Mouse (Mus musculus): ENCODE results near the gene Numb.
A peak's percentile ranks its signal among the peaks of the same experiment; 100 is the strongest.
"Not testable (repeated sequence)": the region's sequence is repeated elsewhere in the genome, so short reads cannot be mapped to it uniquely, and the experiment has no call there.

The Numb gene

DNA sequence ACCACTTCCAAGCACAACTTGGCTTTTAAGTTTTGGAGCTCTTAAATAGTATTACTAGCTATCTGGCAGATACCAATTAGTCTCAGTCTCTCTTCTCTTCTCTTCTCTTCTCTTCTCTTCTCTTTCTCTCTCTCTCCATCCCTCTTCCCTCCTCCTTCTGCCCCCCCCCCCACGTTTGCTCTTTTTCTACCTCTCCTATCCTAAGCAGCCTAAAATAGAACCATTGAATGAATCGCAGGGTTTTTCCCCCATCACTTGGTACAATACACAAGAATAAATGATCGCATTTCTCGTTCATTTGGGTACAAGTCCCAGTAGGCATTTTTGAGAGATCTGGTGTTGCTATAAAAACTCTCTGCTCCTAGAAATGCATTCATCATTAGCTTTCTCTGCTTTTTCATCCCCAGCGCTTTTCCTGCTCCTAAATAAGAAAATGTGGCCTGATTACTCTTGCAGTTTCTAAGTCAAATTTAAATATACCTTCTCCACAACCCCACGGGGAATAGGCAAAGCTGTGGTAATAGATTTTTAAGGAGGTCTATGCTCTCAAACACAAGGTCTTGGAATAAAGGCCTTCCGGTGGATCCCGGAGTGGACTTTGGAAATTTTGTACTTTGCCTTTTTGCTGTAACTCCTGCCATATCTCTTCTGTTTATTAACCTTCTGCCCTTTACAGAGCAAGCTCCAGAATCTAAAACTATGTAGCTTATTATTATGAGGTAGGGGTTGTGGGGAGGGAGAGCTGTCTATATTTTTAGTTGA lies 1.2 kb upstream of the Numb start:
- no peak for DNase-seq (ENCODE audit: low spot score in 2 of 2)

DNA sequence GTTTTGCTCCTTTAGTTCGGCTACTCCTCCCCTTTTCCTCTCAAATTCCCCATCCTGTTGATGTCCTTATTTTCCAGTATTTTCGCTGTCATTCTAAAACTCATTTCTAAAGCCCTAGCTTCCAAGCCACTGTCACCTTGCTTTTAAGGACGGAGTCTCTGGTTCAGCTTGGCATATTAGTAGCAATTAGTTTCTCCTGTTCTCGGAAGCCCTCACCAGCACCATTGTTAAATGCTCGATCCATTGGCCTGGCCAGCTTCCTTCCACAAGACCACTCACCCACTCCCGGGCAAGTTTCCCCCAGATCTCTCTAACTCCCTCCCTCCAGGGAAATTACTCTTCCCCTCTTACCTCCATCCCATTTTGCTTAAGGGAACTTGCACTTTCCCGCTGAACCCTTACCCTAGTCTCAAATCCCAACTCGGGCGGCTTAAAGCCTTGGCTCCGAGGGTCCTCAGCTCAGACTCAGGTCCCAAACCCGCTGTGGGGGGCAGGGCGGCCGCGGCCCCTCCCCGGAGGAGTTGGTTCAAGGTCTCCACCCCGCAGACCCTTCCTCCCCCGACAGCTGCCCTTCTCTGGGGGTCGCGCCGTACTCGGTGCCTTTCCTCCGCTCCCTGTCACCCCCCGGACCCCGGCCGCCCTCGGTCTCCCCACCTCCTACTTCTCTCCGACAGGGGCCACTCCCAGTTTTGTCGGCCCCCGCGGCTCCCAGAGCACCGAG lies 853 bp downstream of the Numb start:
- no peak for DNase-seq (ENCODE audit: low spot score in 2 of 2)

DNA sequence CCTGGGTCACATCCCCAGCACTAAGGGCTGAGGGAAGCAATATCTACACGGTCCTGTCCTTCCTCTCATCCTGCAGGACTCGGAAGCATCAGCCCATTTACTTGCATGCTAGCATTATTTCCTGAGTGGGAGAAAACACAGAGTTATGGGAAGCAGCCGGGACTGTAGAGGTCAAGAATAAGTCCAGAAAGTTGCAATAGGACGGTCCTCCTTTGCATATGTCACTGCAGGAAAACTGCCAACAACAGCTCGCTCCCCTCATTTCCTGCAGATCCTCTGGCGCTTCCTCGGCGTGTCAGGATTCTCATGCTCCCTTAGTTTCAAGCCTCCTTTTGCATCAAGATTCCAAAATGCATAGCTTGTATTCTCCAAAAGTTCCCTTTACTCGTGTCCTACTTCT lies 4.8 kb downstream of the Numb start:
- DNase-seq (ENCODE audit: low spot score in 2 of 2), result no peak

DNA sequence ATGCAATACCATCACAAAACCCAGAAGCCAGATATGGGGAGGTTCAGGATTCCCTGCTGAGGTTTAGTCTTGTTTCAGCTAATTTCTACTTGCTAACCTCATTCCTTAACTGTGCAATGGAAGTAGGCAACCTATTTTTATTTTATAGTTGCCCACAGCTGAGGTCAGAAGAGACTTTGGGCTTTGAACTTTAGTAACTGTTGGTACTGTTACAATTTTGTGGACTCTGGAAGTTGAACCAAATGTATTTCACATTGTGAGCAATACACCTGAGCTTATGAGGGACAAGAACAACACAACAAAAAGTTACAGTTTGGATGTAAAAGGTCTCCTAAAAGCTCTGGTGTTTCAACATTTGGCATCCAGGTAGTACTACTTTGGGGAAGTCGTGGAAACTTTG lies 6.9 kb downstream of the Numb start:
- no peak for DNase-seq (ENCODE audit: low spot score in 2 of 2)

DNA sequence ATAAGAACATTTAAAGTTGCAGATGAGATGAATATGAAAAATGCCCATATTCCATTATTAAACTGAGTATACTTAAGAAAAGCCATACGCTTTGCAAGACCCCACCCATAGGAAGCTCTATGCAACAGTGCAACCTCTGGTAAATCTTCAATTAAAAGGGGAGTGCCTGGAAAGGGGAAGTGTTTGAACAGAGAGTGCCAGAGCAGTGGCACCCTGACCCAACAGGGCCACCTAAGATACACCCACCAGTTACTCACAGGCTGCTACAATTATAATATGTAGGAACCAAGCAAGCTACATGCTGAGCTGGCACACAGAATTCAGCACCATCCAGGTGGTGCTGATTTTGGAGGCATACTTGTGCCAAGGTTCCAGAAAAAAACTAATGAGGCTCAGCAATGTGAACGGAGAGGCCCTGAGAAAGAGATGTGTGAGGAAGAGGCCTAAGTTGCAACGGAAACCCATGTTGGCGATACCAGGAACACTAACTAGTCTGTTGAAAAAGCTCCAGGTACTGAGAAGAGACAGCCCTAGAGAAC lies 7.5 kb downstream of the Numb start:
- DNase-seq (ENCODE audit: low spot score in 2 of 2), result no peak

DNA sequence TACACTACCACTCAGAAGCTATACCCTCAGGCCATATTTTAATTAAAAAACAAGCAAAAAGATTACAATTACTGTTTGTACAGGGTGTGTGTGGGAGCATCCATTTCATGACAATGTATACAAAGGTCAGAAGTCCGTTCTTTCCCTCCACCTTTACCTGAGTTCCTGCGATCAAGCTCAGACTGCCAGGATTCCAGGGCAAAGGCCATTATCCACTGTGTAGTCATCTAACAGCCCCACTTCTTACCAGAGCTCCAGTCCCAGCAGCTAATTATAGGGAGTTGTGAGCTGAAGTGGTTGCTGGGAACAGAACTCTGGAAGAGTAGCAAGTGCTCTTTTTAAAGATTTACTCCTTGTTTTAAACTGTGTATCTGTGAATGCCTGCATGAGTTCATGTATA lies 11.3 kb downstream of the Numb start:
- DNase-seq (ENCODE audit: low spot score in 2 of 2), result no peak

DNA sequence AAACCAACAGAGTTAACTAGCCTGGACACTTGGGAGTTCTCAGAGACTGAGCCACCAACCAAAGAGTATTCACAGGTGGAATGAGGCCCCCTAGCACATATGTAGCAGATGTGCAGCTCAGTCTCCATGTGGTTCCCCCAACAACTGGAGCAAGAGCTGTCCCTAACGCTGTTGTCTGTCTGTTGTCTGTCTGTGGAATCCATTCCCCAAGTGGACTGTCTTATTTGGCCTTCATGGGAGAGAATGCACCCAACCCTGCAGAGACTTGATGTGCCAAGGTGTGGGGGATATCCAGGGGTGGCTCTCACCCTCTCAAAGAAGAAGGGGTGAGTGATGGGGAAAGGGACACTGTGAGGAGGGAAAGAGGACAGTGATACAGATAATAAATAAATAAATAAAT lies 28.8 kb downstream of the Numb start:
- no peak for DNase-seq (ENCODE audit: low spot score in 2 of 2)

DNA sequence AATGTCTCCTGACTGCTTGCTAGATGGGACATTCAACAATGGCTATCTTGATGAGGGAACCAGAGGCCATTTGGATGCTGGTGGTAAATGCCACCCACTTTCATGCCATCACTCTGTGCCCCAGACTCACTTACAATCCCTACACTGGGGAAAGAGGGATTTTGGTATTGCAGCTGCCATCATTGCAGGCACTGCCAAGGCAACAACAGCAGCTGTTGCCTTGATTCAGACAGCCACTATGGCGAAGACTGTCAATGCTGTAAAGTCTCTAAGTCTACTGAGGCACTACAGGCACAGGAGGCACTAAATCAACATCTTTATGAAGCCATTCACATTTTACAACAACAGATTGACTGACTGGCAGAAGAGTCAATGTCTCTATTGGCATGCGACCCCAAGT lies 30.5 kb downstream of the Numb start:
- no peak for DNase-seq (ENCODE audit: low spot score in 2 of 2)

- no peak for DNase-seq (ENCODE audit: low spot score in 2 of 2)
Measured at GRCm38 (mm10) chr12:83889128-83889527, 32.6 kb downstream of the Numb start.

GRCm38 (mm10) chr12:83885516-83886285 lies 36.0 kb downstream of the Numb start:
- DNase-seq (ENCODE audit: low spot score in 2 of 2), result no peak

GRCm38 (mm10) chr12:83885065-83885464 lies 36.7 kb downstream of the Numb start:
- not testable (repeated sequence) for DNase-seq (ENCODE audit: low spot score in 2 of 2)

GRCm38 (mm10) chr12:83882503-83882902 lies 39.2 kb downstream of the Numb start:
- DNase-seq (ENCODE audit: low spot score in 2 of 2), result no peak

GRCm38 (mm10) chr12:83882088-83882487 lies 39.6 kb downstream of the Numb start:
- no peak for DNase-seq (ENCODE audit: low spot score in 2 of 2)

DNA sequence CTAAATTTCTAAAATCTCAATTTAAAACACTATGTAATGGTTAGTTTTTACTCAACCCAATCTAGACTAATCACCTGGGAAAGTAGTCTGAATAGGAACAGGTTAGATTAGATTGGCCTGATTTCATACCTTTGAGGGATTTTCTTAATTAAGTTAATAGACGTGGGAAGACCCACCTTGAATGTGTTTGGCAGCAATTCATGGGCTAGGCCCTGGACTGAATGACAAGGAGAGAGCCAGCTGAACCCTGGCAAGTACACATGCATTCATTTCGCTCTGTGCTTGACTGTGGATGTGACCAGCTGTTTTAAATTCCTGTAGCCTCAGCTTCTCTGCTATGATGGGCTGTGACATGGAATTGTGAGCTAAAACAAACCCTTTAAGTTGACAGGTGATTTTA lies 40.8 kb downstream of the Numb start:
- DNase-seq (ENCODE audit: low spot score in 2 of 2), result no peak

DNA sequence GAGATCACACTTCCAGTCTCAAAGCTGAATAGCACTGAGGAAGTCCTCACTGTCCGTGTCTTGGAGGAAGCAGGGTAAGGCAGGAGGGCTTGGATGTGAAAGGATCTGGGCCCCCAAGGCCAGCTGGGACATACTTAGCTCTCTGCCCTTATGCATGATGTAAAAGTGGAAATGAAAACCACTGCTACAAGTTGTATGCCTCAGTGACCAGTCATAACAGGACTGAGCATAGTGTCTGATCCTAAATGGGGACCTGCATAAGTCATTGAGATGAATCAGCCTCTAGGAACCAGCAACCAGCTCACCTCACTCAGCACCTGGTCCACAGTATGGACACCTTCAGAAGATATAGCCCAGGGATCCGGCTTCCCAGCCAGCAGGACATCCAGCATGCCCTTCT lies 46.6 kb downstream of the Numb start:
- no peak for DNase-seq (ENCODE audit: low spot score in 2 of 2)

DNA sequence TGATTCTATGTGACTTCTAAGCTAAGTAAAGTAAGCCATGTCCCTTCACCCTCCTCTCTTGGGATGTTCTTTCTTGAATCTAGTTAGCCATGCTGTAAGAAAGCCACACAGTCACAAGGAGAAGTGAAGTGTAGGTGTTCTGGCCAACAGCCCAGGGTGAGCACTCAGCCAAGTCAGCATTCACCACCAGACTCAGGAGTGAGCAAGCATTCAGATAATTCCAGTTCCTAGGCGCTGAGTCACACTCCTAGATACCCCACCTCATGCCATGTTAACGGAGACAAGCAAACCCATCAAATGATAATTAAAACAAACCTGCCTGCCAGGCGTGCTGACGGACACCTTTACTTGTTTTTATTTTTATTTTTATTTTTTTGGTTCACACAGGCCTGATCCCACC lies 47.1 kb downstream of the Numb start:
- DNase-seq (ENCODE audit: low spot score in 2 of 2), result peak; percentile 55 to 68

DNA sequence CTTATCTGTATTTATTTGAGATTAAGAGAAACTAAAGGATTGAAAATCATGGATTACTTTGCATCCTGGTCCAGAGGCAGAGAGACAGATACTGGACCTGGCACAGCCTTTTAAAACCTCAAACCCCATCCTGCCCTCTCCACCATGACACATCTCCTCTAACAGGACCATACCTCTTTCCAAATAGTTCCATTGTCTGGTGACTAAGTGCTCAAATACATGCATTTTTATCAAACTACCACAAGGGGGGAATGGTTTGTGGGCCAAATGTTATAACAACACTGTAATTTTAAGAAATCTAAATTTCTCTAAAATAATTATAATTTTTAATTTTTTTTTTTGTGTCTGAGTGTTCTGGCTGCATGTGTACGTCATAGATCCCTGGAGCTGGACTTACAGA lies 57.2 kb downstream of the Numb start:
- no peak for DNase-seq (ENCODE audit: low spot score in 2 of 2)

GRCm38 (mm10) chr12:83861880-83862279 lies 59.9 kb downstream of the Numb start:
- DNase-seq (ENCODE audit: low spot score in 2 of 2), result no peak

DNA sequence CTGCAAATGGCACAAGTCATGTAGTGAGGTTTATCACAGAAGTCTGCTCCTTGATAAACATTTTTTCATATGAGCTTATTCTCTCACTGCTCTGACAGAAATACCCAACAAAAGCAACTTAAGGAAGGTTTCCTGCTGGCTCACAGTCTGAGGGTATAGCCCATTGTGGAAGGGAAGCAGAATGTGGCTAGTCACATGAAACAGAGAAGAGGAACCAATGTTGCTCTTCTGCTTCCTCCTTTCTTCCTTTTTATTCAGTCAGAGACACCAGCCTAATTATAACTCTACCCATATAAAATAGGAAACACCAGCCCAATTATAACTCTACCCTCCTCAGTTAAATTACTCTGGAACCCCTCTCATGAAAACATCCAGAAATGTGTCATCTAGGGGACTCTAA lies 61.0 kb downstream of the Numb start:
- no peak for DNase-seq (ENCODE audit: low spot score in 2 of 2)

- no peak for DNase-seq (ENCODE audit: low spot score in 2 of 2)
Measured at GRCm38 (mm10) chr12:83858052-83858451, 63.7 kb downstream of the Numb start.

DNA sequence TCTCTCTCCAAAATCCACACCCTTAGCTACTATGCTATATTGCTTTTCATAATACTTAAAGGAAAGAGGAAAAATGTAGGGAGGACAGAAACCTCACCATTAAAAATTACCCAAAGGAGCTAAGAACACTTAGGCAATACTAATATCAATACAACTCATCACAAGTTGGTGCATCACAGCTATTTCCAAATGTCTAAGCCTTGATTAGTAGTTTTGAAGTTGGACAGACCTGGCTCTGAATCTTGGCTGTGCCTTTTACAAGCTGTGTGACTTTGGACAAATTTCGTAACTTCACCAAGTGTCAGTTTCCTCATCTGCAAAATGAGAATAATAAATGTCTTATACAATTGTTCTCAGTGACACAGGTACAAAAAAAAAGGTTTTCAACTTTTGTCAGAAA lies 66.5 kb downstream of the Numb start:
- no peak for DNase-seq (ENCODE audit: low spot score in 2 of 2)

DNA sequence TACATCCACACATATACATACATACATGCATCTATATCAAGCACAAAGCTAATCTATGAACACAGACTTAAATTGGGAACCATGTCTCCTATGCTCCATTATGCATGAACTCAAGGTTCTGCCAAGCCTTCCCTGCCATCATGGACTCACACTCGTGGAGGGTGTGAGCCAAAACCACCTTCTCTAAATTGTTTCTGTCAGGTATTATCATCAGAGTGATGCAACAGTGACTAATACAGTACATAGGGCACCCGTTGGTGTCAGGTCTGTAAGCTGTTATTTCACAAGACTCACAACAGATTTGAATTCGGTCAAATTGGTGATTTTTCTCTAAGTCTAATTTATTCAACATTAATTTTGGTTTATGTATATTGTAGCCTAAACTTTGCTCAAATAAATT lies 67.5 kb downstream of the Numb start:
- no peak for DNase-seq (ENCODE audit: low spot score in 2 of 2)

Measured in frontal cortex, postnatal 25 days (tissue).